In genomic region chr11:68805148-68805547, GRCm38 (mm10) we compare ENCODE assay signal across 14 mouse cellular contexts.
A peak's percentile ranks its signal among the peaks of the same experiment; 100 is the strongest.
DNase-seq lines count a peak whose midpoint lies in the region; ATAC-seq and TF ChIP-seq lines count a peak whose summit lies in the region.
"Had no signal": no experiment of that assay in that cellular context is flagged by ENCODE, and none has a peak within 500 bp of the region (broad histone marks: within the 10 kb centered on the region; RNA-seq: fewer than 3 reads in every experiment).

No protein-coding gene starts in this region.

- H3K27ac ChIP-seq in embryonic facial prominence, embryonic 11.5 days (replicated peaks; ENCODE audit: low read depth, low read length), result no peak overlapping the region
- no peak overlapping the region for H3K27ac ChIP-seq in embryonic facial prominence, embryonic 10.5 days (replicated peaks)
- H3K27ac ChIP-seq in liver, embryonic 14.5 days, result no peak overlapping the region
- no peak overlapping the region for H3K27ac ChIP-seq in liver, embryonic 12.5 days
- H3K27ac ChIP-seq in MEL (ENCODE audit: control insufficient read depth, low read depth, low read length), result no peak overlapping the region
- H3K27ac ChIP-seq in cortical plate, adult 2 months (ENCODE audit: insufficient read depth, low read length), result no peak overlapping the region
- H3K27ac ChIP-seq: limb, embryonic 10.5 days; macrophage had no signal

- no peak for TF ChIP-seq POLR2A in MEL (IDR thresholded peaks at IDR 0.05; ENCODE audit: control insufficient read depth in 1 of 2, insufficient read depth in 1 of 2, low read depth in 1 of 2, low read length in 2 of 2, poor library complexity in 1 of 2)
- no peak for TF ChIP-seq POLR2A in cortical plate, adult 2 months (IDR thresholded peaks at IDR 0.05; ENCODE audit: extremely low read depth, insufficient read depth, low read length)

- peaks cover 36% of the 10 kb centered on the region for H3K36me3 ChIP-seq in embryonic facial prominence, embryonic 11.5 days (replicated peaks; ENCODE audit: control insufficient read depth, insufficient read depth, low read depth, low read length)
- H3K36me3 ChIP-seq in embryonic facial prominence, embryonic 10.5 days (replicated peaks), result peaks cover 100% of the 10 kb centered on the region
- H3K36me3 ChIP-seq in liver, embryonic 14.5 days (replicated peaks; ENCODE audit: control insufficient read depth, insufficient read depth, low read depth), result peaks cover 47% of the 10 kb centered on the region
- H3K36me3 ChIP-seq in liver, embryonic 12.5 days, result peaks cover 99% of the 10 kb centered on the region
- H3K36me3 ChIP-seq in MEL (ENCODE audit: control insufficient read depth in 1 of 2, insufficient read depth in 2 of 2, low read length in 2 of 2), result peaks cover 0 to 33% of the 10 kb centered on the region in 2 experiments; a peak in 2 of 4 replicates

- H3K27me3 ChIP-seq in embryonic facial prominence, embryonic 11.5 days (ENCODE audit: control insufficient read depth, insufficient read depth, low read length), result no peaks in the 10 kb centered on the region
- no peaks in the 10 kb centered on the region for H3K27me3 ChIP-seq in embryonic facial prominence, embryonic 10.5 days (replicated peaks; ENCODE audit: low read depth, poor library complexity, severe bottlenecking)
- H3K27me3 ChIP-seq in liver, embryonic 14.5 days (ENCODE audit: control insufficient read depth, insufficient read depth, low read length), result no peaks in the 10 kb centered on the region
- H3K27me3 ChIP-seq in liver, embryonic 12.5 days (replicated peaks), result no peaks in the 10 kb centered on the region
- H3K27me3 ChIP-seq in MEL (ENCODE audit: control insufficient read depth in 1 of 2, insufficient read depth in 2 of 2, low read length in 2 of 2), result no peaks in the 10 kb centered on the region
- H3K27me3 ChIP-seq: heart, embryonic 12.5 days had no signal

- H3K79me2 ChIP-seq in MEL (ENCODE audit: control insufficient read depth, insufficient read depth, low read length, poor library complexity), result no peaks in the 10 kb centered on the region

- no peak overlapping the region for H3K4me2 ChIP-seq in embryonic facial prominence, embryonic 11.5 days (ENCODE audit: low read depth, low read length)
- no peak overlapping the region for H3K4me2 ChIP-seq in liver, embryonic 14.5 days (ENCODE audit: low read depth)
- H3K4me2 ChIP-seq in liver, embryonic 12.5 days, result no peak overlapping the region
- H3K4me2 ChIP-seq: heart, embryonic 12.5 days had no signal

- peak; percentile 21 for TF ChIP-seq RAD21 in MEL (IDR thresholded peaks at IDR 0.05; ENCODE audit: low read depth, low read length)

- TF ChIP-seq EP300 in liver, embryonic 14.5 days (IDR thresholded peaks at IDR 0.05; ENCODE audit: low read depth), result no peak
- TF ChIP-seq EP300 in MEL (IDR thresholded peaks at IDR 0.05; ENCODE audit: low read depth in 1 of 2, low read length in 2 of 2), result no peak

- no peaks in the 10 kb centered on the region for H3K4me1 ChIP-seq in embryonic facial prominence, embryonic 11.5 days (ENCODE audit: control insufficient read depth, insufficient read depth, low read length)
- no peaks in the 10 kb centered on the region for H3K4me1 ChIP-seq in embryonic facial prominence, embryonic 10.5 days
- no peaks in the 10 kb centered on the region for H3K4me1 ChIP-seq in liver, embryonic 14.5 days (replicated peaks; ENCODE audit: control insufficient read depth in 2 of 2, insufficient read depth in 2 of 2, low read length in 1 of 2)
- no peaks in the 10 kb centered on the region for H3K4me1 ChIP-seq in liver, embryonic 12.5 days
- no peaks in the 10 kb centered on the region for H3K4me1 ChIP-seq in MEL (ENCODE audit: control insufficient read depth in 1 of 2, insufficient read depth in 2 of 2, low read length in 2 of 2)
- no peaks in the 10 kb centered on the region for H3K4me1 ChIP-seq in cortical plate, adult 2 months (ENCODE audit: control insufficient read depth, insufficient read depth, low read length)
- H3K4me1 ChIP-seq: heart, embryonic 12.5 days; limb, embryonic 10.5 days had no signal

- no peak for ATAC-seq in embryonic facial prominence, embryonic 11.5 days (replicated peaks; ENCODE audit: insufficient number of reproducible peaks, low FRiP score, low TSS enrichment, low read depth)
- no peak for ATAC-seq in liver, embryonic 14.5 days (ENCODE audit: insufficient read depth)
- no peak for ATAC-seq in liver, embryonic 12.5 days
- ATAC-seq: forebrain, embryonic 16.5 days; hindbrain, embryonic 16.5 days had no signal

- peak; percentile 42 for TF ChIP-seq CTCF in liver, embryonic 14.5 days (IDR thresholded peaks at IDR 0.05; ENCODE audit: low read depth)
- TF ChIP-seq CTCF in MEL (IDR thresholded peaks at IDR 0.05 in 2 of 3, conservative IDR thresholded peaks at IDR 0.05 in 1 of 3; ENCODE audit: control insufficient read depth in 1 of 3, insufficient read depth in 1 of 3, low read depth in 2 of 3, low read length in 3 of 3, poor library complexity in 1 of 3, severe bottlenecking in 1 of 3), result peak; percentile 22 to 42 (median 36)
- peak; percentile 28; the same call in 1 of the 2 replicates for TF ChIP-seq CTCF in cortical plate, adult 2 months (IDR thresholded peaks at IDR 0.05; ENCODE audit: extremely low read depth, insufficient read depth, low read length)

- WGBS in embryonic facial prominence, embryonic 11.5 days, result 70% methylated on average over 4 of the region's 4 CpGs
- 67% methylated on average over 4 of the region's 4 CpGs for WGBS in embryonic facial prominence, embryonic 10.5 days
- 55% methylated on average over 4 of the region's 4 CpGs for WGBS in liver, embryonic 14.5 days (ENCODE audit: insufficient replicate concordance)
- WGBS in liver, embryonic 12.5 days (ENCODE audit: insufficient replicate concordance), result 65% methylated on average over 4 of the region's 4 CpGs

- DNase-seq in embryonic facial prominence, embryonic 11.5 days (ENCODE audit: low spot score), result peak; percentile 20
- DNase-seq in embryonic facial prominence, embryonic 10.5 days (ENCODE audit: low spot score), result no peak
- DNase-seq in liver, embryonic 14.5 days (ENCODE audit: low read depth in 3 of 3, low spot score in 3 of 3), result no peak
- DNase-seq in MEL (ENCODE audit: low read depth, low spot score), result peak; percentile 40
- DNase-seq in adrenal gland, postnatal 4 days (ENCODE audit: low spot score in 2 of 2), result no peak
- DNase-seq in gastrocnemius, postnatal 4 days (ENCODE audit: low spot score in 2 of 2), result no peak

- no peak overlapping the region for H3K4me3 ChIP-seq in embryonic facial prominence, embryonic 11.5 days (ENCODE audit: low read depth, low read length)
- no peak overlapping the region for H3K4me3 ChIP-seq in embryonic facial prominence, embryonic 10.5 days
- H3K4me3 ChIP-seq in liver, embryonic 14.5 days (ENCODE audit: insufficient read depth in 1 of 2, low read depth in 2 of 2, low read length in 2 of 2), result no peak overlapping the region
- no peak overlapping the region for H3K4me3 ChIP-seq in liver, embryonic 12.5 days
- H3K4me3 ChIP-seq in MEL (ENCODE audit: control insufficient read depth in 1 of 2, insufficient read depth in 1 of 2, low read depth in 2 of 2, low read length in 2 of 2), result no peak overlapping the region
- no peak overlapping the region for H3K4me3 ChIP-seq in cortical plate, adult 2 months (ENCODE audit: insufficient read depth, low read length)
- H3K4me3 ChIP-seq: heart, embryonic 12.5 days; limb, embryonic 10.5 days; myocyte had no signal

- H3K9ac ChIP-seq in embryonic facial prominence, embryonic 11.5 days (replicated peaks; ENCODE audit: low read length), result no peak overlapping the region
- no peak overlapping the region for H3K9ac ChIP-seq in liver, embryonic 14.5 days (replicated peaks)
- H3K9ac ChIP-seq in liver, embryonic 12.5 days, result no peak overlapping the region
- no peak overlapping the region for H3K9ac ChIP-seq in MEL (ENCODE audit: control insufficient read depth, low read depth, low read length, poor library complexity, severe bottlenecking)
- H3K9ac ChIP-seq: heart, embryonic 12.5 days had no signal

- H3K9me3 ChIP-seq in embryonic facial prominence, embryonic 11.5 days (replicated peaks; ENCODE audit: control insufficient read depth, low read length), result no peaks in the 10 kb centered on the region
- H3K9me3 ChIP-seq in embryonic facial prominence, embryonic 10.5 days, result no peaks in the 10 kb centered on the region
- H3K9me3 ChIP-seq in liver, embryonic 14.5 days (ENCODE audit: control insufficient read depth, low read length), result no peaks in the 10 kb centered on the region
- H3K9me3 ChIP-seq in liver, embryonic 12.5 days (replicated peaks), result no peaks in the 10 kb centered on the region
- H3K9me3 ChIP-seq in MEL (replicated peaks; ENCODE audit: insufficient read depth, low read length), result no peaks in the 10 kb centered on the region
- H3K9me3 ChIP-seq: heart, embryonic 12.5 days; limb, embryonic 10.5 days had no signal

TF ChIP-seq in MEL, 35 proteins besides CTCF, POLR2A, EP300 and RAD21:
- TF ChIP-seq POLR2AphosphoS2 (IDR thresholded peaks at IDR 0.05; ENCODE audit: low read length), result no peak
- TF ChIP-seq SMC3 (IDR thresholded peaks at IDR 0.05; ENCODE audit: low read depth, low read length), result peak; percentile 51
- 0 out of 2 replicates have a peak, but pooled peaks have one; percentile 17 for TF ChIP-seq ZC3H11A (IDR thresholded peaks at IDR 0.05; ENCODE audit: low read depth, low read length)

Comparison
In these comparisons a context has a peak if more than half of its experiments do, and no peak if none do; other contexts are left out.
1. DNase-seq: peak in embryonic facial prominence, embryonic 11.5 days (single experiment) and MEL (single experiment); none in embryonic facial prominence, embryonic 10.5 days (single experiment), liver, embryonic 14.5 days (0 of 3), adrenal gland, postnatal 4 days (0 of 2) and gastrocnemius, postnatal 4 days (0 of 2).
2. Peak in every context shown above with its lines, with median percentiles within 50 percentile points of each other: CTCF ChIP-seq.